Mouse (Mus musculus) lung, postnatal 0 days (tissue): ENCODE results near the gene Orm2. TPM values are rescaled to one million over a fixed set of nuclear protein-coding genes. Genes with fewer than 3 reads are reported as not detected.

Experiments used
- ATAC-seq: fragments of 200-750 bp; cut with Nextera tagmentation; 2 replicates; pipeline ENCODE4 v1.8.0; 2017; ENCODE audit warnings: moderate library complexity
- DNase-seq: peaks from one replicate; pipeline ENCODE4 v3.0.0-alpha.2; 2016; ENCODE audit warnings: low spot score
- H3K27ac ChIP-seq: fragments of 300-500 bp; sonication (generic); 2 replicates; pipeline ENCODE4 v1.5.1; 2014; ENCODE audit warnings: antibody characterized with exemption, mild to moderate bottlenecking, low read length, mixed read lengths
- H3K27me3 ChIP-seq: fragments of 300-500 bp; sonication (generic); replicated peaks from 2 replicates; pipeline ENCODE4 v1.6.1; 2014; ENCODE audit warnings: low read length, mixed read lengths; ENCODE audit not compliant: insufficient read depth
- H3K36me3 ChIP-seq: fragments of 300-500 bp; sonication (generic); 2 replicates; pipeline ENCODE4 v1.6.1; 2014; ENCODE audit warnings: low read length, mixed read lengths; ENCODE audit not compliant: insufficient read depth
- H3K4me1 ChIP-seq: fragments of 300-500 bp; sonication (generic); 2 replicates; pipeline ENCODE4 v1.6.1; 2014; ENCODE audit warnings: antibody characterized with exemption, low read depth, low read length, mixed read lengths; ENCODE audit not compliant: insufficient read depth
- H3K4me2 ChIP-seq: fragments of 300-500 bp; sonication (generic); replicated peaks from 2 replicates; pipeline ENCODE4 v1.6.1; 2014; ENCODE audit warnings: low read depth, mild to moderate bottlenecking, low read length, moderate library complexity, mixed read lengths
- H3K4me3 ChIP-seq: fragments of 300-500 bp; sonication (generic); 2 replicates; pipeline ENCODE4 v1.5.1; 2014; ENCODE audit warnings: low read depth, low read length
- H3K9ac ChIP-seq: fragments of 300-500 bp; sonication (generic); replicated peaks from 2 replicates; pipeline ENCODE4 v1.6.1; 2014; ENCODE audit warnings: low read depth, mild to moderate bottlenecking
- H3K9me3 ChIP-seq: fragments of 300-500 bp; sonication (generic); 2 replicates; pipeline ENCODE4 v1.6.1; 2016; ENCODE audit warnings: low read length, mixed read lengths
- CTCF ChIP-seq: IDR thresholded peaks from 2 replicates; pipeline ENCODE4 v1.5.1; 2016; ENCODE audit warnings: antibody characterized with exemption, mild to moderate bottlenecking
- EP300 ChIP-seq: IDR thresholded peaks from 2 replicates; pipeline ENCODE4 v1.6.1; 2016; ENCODE audit warnings: antibody characterized with exemption, mild to moderate bottlenecking, control low read depth
- WGBS: fragments of 180-500 bp; shearing (Covaris S2); extraction: QIAGEN DNeasy Blood & Tissue Kit; methylation state at CpG from one replicate; pipeline ENCODE4 v1.1.7; 2014; 5-methylcytosine and 5-hydroxymethylcytosine counted together
- polyA plus RNA-seq: library from polyadenylated mRNA; unstranded; fragments of >200 nt; fragmentation: Nextera tagmentation; extraction: Ambion mirVana; gene quantifications from 2 replicates; pipeline ENCODE4 v1.2.1, GENCODE M21; 2015

The Orm2 gene
- polyA plus RNA-seq, 1 experiment from 2014 or later: 0.21 TPM

DNA sequence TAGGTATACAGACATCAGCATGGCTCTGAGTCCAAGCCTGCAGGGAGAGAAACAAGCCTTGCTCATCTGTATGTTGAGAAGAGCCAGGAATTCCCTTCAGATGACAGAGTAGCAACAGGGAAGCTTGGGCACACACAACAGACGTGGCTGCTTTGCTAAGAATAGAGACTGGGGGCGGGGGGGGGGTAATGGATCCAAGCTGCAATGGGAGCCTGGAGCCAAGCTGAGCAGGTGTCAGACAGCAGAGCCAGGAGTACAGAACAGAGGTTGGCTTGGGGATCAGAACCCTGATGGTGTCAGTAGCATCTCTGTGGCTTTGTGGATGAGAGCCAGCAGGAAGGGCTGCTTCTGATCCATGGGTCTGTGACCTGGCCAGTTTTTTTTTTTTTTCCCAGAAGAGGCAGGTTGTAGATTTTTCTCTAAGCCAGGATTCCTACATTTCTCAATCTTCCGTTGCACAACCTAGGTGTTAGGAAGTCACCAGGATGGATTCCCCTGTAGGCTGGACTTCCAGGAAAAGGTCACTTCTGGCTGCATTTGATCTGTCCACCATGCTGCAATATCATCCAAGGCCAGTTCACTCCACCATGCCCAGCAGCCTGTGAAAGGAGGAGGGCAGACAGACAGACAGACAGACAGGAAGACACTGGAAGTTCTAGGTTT is 23.7 kb upstream of the Orm2 start:
- Histone ChIP-seq H3K27me3 (no peaks in the 10 kb centered on the region), H3K27ac (no peak overlapping the region), H3K4me3 (no peak overlapping the region), H3K9me3 (no peaks in the 10 kb centered on the region), H3K9ac (no peak overlapping the region), H3K4me2 (no peak overlapping the region), H3K4me1 (no peaks in the 10 kb centered on the region), H3K36me3 (no peaks in the 10 kb centered on the region)
- DNase-seq (no peak), ATAC-seq (no peak)
- TF ChIP-seq EP300 (no peak), CTCF (no peak)
- 56% methylated on average over 3 of the region's 3 CpGs for WGBS

DNA sequence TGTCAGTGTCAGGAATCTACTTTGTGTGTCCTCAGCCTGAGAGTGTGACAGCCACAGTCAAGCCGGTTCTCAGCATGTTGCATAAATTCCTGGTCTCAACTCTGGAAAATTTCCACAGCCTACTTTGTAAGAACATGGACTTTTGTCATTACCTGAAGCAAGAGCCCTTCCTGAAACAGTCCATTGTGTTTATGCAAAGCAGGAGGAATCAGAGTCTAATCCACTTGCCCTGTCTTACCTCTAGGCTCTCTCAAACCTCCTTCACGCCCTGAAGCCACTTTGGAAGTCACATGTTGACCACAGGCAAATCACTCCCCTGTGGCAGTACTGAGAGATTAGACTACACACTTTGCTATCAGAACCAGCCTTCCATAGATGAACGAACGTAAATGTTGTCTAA is 19.8 kb upstream of the Orm2 start:
- no peak for TF ChIP-seq EP300
- TF ChIP-seq CTCF: no peak
- H3K4me3 ChIP-seq: no peak overlapping the region
- no peak overlapping the region for H3K4me2 ChIP-seq
- no peaks in the 10 kb centered on the region for H3K27me3 ChIP-seq
- H3K27ac ChIP-seq: 0 out of 2 replicates have a peak overlapping the region, but pooled peaks have one; percentile 38
- no peaks in the 10 kb centered on the region for H3K9me3 ChIP-seq
- 48% methylated on average over 4 of the region's 4 CpGs for WGBS
- no peaks in the 10 kb centered on the region for H3K36me3 ChIP-seq
- H3K4me1 ChIP-seq: no peaks in the 10 kb centered on the region
- DNase-seq: peak; percentile 32
- ATAC-seq: peak; percentile 18; the same call in 1 of the 2 replicates
- no peak overlapping the region for H3K9ac ChIP-seq

DNA sequence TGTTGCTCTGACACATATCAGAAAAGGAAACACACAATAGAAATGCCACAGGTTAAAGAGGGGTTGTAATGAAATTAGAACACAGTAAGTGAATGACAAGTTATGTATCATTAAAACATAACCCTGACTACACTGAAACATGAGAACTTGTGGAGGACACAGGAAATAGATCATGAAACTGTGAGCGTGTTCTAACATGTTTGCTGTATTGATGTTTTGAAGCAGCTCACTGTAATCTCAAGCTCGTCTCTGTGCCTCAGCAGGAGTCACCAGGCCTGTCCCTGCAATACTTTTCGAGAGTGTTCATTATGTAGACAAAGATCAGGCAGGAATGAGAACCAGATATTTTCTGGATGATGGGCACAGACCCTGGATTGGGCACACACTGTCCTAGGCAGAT is 18.6 kb upstream of the Orm2 start:
- 0 out of 2 replicates have a peak, but pooled peaks have one; percentile 1 for ATAC-seq
- TF ChIP-seq EP300 (no peak), CTCF (no peak)
- Histone ChIP-seq H3K27ac (no peak overlapping the region), H3K27me3 (no peaks in the 10 kb centered on the region), H3K4me2 (no peak overlapping the region), H3K4me1 (no peaks in the 10 kb centered on the region), H3K36me3 (no peaks in the 10 kb centered on the region), H3K9ac (no peak overlapping the region), H3K9me3 (no peaks in the 10 kb centered on the region), H3K4me3 (no peak overlapping the region)
- no peak for DNase-seq
- 50% methylated on average over 3 of the region's 3 CpGs for WGBS

GRCm38 (mm10) chr4:63344295-63344694 is 18.0 kb upstream of the Orm2 start, which contains the start of gene Orm1:
Gene Orm1 (plus strand): TSS chr4:63344560.
- TF ChIP-seq EP300 (peak; percentile 85), CTCF (no peak)
- DNase-seq (peak; percentile 82), ATAC-seq (peak; percentile 88)
- Histone ChIP-seq H3K27ac (no peak within 1 kb of the TSS), H3K4me2 (no peak within 1 kb of the TSS), H3K9ac (no peak within 1 kb of the TSS), H3K4me1 (no peaks in the 10 kb centered on the region), H3K9me3 (no peaks in the 10 kb centered on the region), H3K36me3 (no peaks in the 10 kb centered on the region), H3K27me3 (no peaks in the 10 kb centered on the region), H3K4me3 (no peak within 1 kb of the TSS)
- WGBS: 72% methylated on average over 8 of the region's 8 CpGs

DNA sequence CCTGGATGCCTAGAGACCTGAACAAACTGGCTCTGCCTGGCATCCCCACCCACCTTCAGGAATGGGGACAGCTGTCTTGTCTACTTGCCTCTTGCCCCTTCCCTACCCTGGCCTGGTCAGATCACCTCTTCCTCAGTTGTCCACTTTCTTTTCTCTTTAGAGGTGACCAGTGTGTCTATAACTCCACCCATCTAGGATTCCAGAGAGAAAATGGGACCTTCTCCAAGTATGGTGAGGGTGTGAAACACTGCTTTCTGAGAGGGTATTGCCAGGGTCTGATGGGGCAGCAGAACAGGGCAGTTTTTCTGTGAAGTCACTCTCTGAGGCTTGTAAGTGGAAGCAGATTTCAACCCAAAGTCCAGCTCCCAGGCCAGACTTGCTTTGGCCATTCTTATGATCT is 17.0 kb upstream of the Orm2 start:
- Histone ChIP-seq H3K4me1 (no peaks in the 10 kb centered on the region), H3K9me3 (no peaks in the 10 kb centered on the region)

GRCm38 (mm10) chr4:63346659-63347058 is 15.6 kb upstream of the Orm2 start:
- no peak overlapping the region for H3K27ac ChIP-seq
- no peaks in the 10 kb centered on the region for H3K4me1 ChIP-seq
- H3K36me3 ChIP-seq: no peaks in the 10 kb centered on the region
- no peaks in the 10 kb centered on the region for H3K9me3 ChIP-seq
- no peaks in the 10 kb centered on the region for H3K27me3 ChIP-seq
- DNase-seq: no peak
- 87% methylated on average over 4 of the region's 4 CpGs for WGBS
- no peak overlapping the region for H3K4me2 ChIP-seq
- H3K4me3 ChIP-seq: no peak overlapping the region
- no peak overlapping the region for H3K9ac ChIP-seq
- TF ChIP-seq CTCF (no peak), EP300 (no peak)
- no peak for ATAC-seq

More for the DNA sequence above, 17.0 kb upstream of the Orm2 start:
- Histone ChIP-seq H3K9ac (no peak overlapping the region), H3K4me3 (no peak overlapping the region), H3K36me3 (no peaks in the 10 kb centered on the region), H3K27me3 (no peaks in the 10 kb centered on the region), H3K27ac (no peak overlapping the region), H3K4me2 (no peak overlapping the region)
- TF ChIP-seq CTCF: no peak
- no peak; the same call in 1 of the 2 replicates for TF ChIP-seq EP300
- ATAC-seq: no peak
- DNase-seq: no peak
